In the genomic region with DNA sequence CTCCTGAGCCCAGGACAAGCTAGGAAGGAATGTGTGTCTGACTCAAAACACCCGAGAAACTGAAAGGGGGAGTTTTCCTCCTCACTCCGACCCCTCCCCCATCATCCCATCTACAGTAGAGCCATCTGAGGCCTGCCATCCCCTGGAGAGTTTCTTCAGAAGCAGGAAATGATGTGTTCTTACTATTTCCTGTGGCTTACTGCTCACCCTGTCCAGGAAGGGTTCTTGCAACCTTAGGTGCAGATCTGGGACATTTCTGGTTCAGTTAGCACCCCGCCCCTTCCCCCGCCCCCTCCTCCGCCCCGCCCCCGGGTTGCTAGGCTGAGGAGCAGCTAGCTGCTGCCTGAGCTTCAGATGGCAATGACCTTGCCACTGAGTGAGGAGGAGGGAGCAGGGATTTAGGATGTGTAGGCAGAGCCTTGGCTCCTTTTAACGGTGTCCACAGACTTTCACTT, we compare ENCODE assay signal across 8 mouse cellular contexts. TPM values are rescaled to one million over a fixed set of nuclear protein-coding genes. Genes with fewer than 3 reads are reported as not detected.
A peak's percentile ranks its signal among the peaks of the same experiment; 100 is the strongest.
DNase-seq lines count a peak whose midpoint lies in the region; ATAC-seq and TF ChIP-seq lines count a peak whose summit lies in the region.

No protein-coding gene starts in this region.

- peak overlapping the region; percentile 95 for H3K27ac ChIP-seq in embryonic fibroblast, embryonic 13.5 days (ENCODE audit: insufficient read depth, low read length)
- H3K27ac ChIP-seq in liver, embryonic 16.5 days (ENCODE audit: low read length): peak overlapping the region; percentile 79
- peak overlapping the region; percentile 62 for H3K27ac ChIP-seq in neural tube, embryonic 15.5 days (replicated peaks)

- TF ChIP-seq POLR2A in embryonic fibroblast, embryonic 13.5 days (IDR thresholded peaks at IDR 0.05; ENCODE audit: low read depth, low read length): peak; percentile 87

- H3K4me2 ChIP-seq in liver, embryonic 16.5 days (ENCODE audit: low read depth, low read length): peak overlapping the region; percentile 12; the same call in 1 of the 2 replicates
- 0 out of 2 replicates have a peak overlapping the region, but pooled peaks have one; percentile 9 for H3K4me2 ChIP-seq in neural tube, embryonic 15.5 days

- 2% methylated on average over 8 of the region's 8 CpGs for WGBS in liver, embryonic 16.5 days (ENCODE audit: insufficient replicate concordance)
- 4% methylated on average over 8 of the region's 8 CpGs for WGBS in neural tube, embryonic 15.5 days

- DNase-seq in 3134 (ENCODE audit: extremely low read depth, insufficient read length, low spot score) (peak; percentile 75), MEL-GATA-1-ER (ENCODE audit: extremely low read depth, low read depth) (peak; percentile 76)
- no peak for DNase-seq in frontal cortex, postnatal 14 days (ENCODE audit: low spot score in 2 of 2)
- no peak for DNase-seq in cerebellum, postnatal 14 days

- ATAC-seq in inflammation-experienced regulatory T-cells, adult 6 months: peak; percentile 82
- ATAC-seq in liver, embryonic 16.5 days (ENCODE audit: low read depth): peak; percentile 61
- peak; percentile 39; the same call in 1 of the 2 replicates for ATAC-seq in neural tube, embryonic 15.5 days (ENCODE audit: low FRiP score)

- no peak for TF ChIP-seq CTCF in embryonic fibroblast, embryonic 13.5 days (IDR thresholded peaks at IDR 0.05; ENCODE audit: borderline replicate concordance, insufficient read depth, low read length)

- H3K4me3 ChIP-seq in embryonic fibroblast, embryonic 13.5 days (ENCODE audit: insufficient read depth, low read length): no peak overlapping the region
- H3K4me3 ChIP-seq in liver, embryonic 16.5 days (ENCODE audit: low read depth, low read length): no peak overlapping the region
- no peak overlapping the region for H3K4me3 ChIP-seq in neural tube, embryonic 15.5 days (replicated peaks)

- H3K9ac ChIP-seq in liver, embryonic 16.5 days (ENCODE audit: low read depth, low read length): no peak overlapping the region
- no peak overlapping the region for H3K9ac ChIP-seq in neural tube, embryonic 15.5 days (replicated peaks)

- peaks cover 44% of the 10 kb centered on the region for H3K4me1 ChIP-seq in embryonic fibroblast, embryonic 13.5 days (ENCODE audit: control insufficient read depth, insufficient read depth, low read length)
- peaks cover 50% of the 10 kb centered on the region for H3K4me1 ChIP-seq in liver, embryonic 16.5 days (ENCODE audit: control insufficient read depth, low read depth, low read length)
- peaks cover 29% of the 10 kb centered on the region for H3K4me1 ChIP-seq in neural tube, embryonic 15.5 days

- peaks cover 1% of the 10 kb centered on the region; the same call in 1 of the 2 replicates for H3K36me3 ChIP-seq in liver, embryonic 16.5 days (ENCODE audit: control insufficient read depth, insufficient read depth)
- H3K36me3 ChIP-seq in neural tube, embryonic 15.5 days: peaks cover 3% of the 10 kb centered on the region

- no peaks in the 10 kb centered on the region for H3K9me3 ChIP-seq in liver, embryonic 16.5 days (replicated peaks; ENCODE audit: control insufficient read depth, low read length)
- H3K9me3 ChIP-seq in neural tube, embryonic 15.5 days (replicated peaks): no peaks in the 10 kb centered on the region

- H3K27me3 ChIP-seq in liver, embryonic 16.5 days (ENCODE audit: control insufficient read depth, insufficient read depth, low read depth, low read length): no peaks in the 10 kb centered on the region
- no peaks in the 10 kb centered on the region for H3K27me3 ChIP-seq in neural tube, embryonic 15.5 days (replicated peaks)

RNA-seq across cellular contexts. Expression of gene Ccin, which starts 11.1 kb away (rescaled TPM):
- polyA plus RNA-seq in embryonic fibroblast, embryonic 13.5 days (2011; ENCODE audit: insufficient read length, low read depth, missing spikeins): 0.25 and 0.26 TPM in 2 replicates
- not detected for polyA plus RNA-seq in inflammation-experienced regulatory T-cells, adult 6 months (2017; shearing (Covaris generic))
- polyA plus RNA-seq in liver, embryonic 16.5 days (2015; fragmentation: Nextera tagmentation; extraction: Ambion mirVana): not detected in 2 replicates
- polyA plus RNA-seq in neural tube, embryonic 15.5 days (2015; fragmentation: Nextera tagmentation; extraction: Ambion mirVana): not detected in 2 replicates

RNA-seq across cellular contexts. Expression of gene Glipr2, which starts 15.0 kb away (rescaled TPM):
- 177 and 225 TPM in 2 replicates for polyA plus RNA-seq in embryonic fibroblast, embryonic 13.5 days (2011; ENCODE audit: insufficient read length, low read depth, missing spikeins)
- polyA plus RNA-seq in inflammation-experienced regulatory T-cells, adult 6 months (2017; shearing (Covaris generic)): 100 to 1,000 TPM; 153 to 302 (median 185) TPM
- polyA plus RNA-seq in liver, embryonic 16.5 days (2015; fragmentation: Nextera tagmentation; extraction: Ambion mirVana): 60.5 and 66.1 TPM in 2 replicates
- polyA plus RNA-seq in neural tube, embryonic 15.5 days (2015; fragmentation: Nextera tagmentation; extraction: Ambion mirVana): 42.3 and 51.4 TPM in 2 replicates

RNA-seq across cellular contexts. Expression of gene Clta, which starts 32.1 kb away (rescaled TPM):
- polyA plus RNA-seq in embryonic fibroblast, embryonic 13.5 days (2011; ENCODE audit: insufficient read length, low read depth, missing spikeins): 248 and 249 TPM in 2 replicates
- polyA plus RNA-seq in inflammation-experienced regulatory T-cells, adult 6 months (2017; shearing (Covaris generic)): 100 to 1,000 TPM in 1 of 3 experiments, 10 to 100 TPM in 2; 89.3 to 100 (median 91.5) TPM
- 100 and 101 TPM in 2 replicates for polyA plus RNA-seq in liver, embryonic 16.5 days (2015; fragmentation: Nextera tagmentation; extraction: Ambion mirVana)
- polyA plus RNA-seq in neural tube, embryonic 15.5 days (2015; fragmentation: Nextera tagmentation; extraction: Ambion mirVana): 342 and 381 TPM in 2 replicates

Comparison
In these comparisons a context has a peak if more than half of its experiments do, and no peak if none do; other contexts are left out.
1. DNase-seq: peak in 3134 (single experiment) and MEL-GATA-1-ER (single experiment); none in frontal cortex, postnatal 14 days (0 of 2) and cerebellum, postnatal 14 days (0 of 2).
2. Peak in every context shown above with its lines, with median percentiles within 50 percentile points of each other: H3K27ac ChIP-seq and ATAC-seq.